Mouse (Mus musculus): ENCODE results near the gene Mms19. TPM values are rescaled to one million over a fixed set of nuclear protein-coding genes. Genes with fewer than 3 reads are reported as not detected.

Gene Mms19
- polyA plus RNA-seq (2016; fragmentation: Nextera tagmentation; extraction: Ambion mirVana): 18.3 and 20.9 TPM in 2 replicates

DNA sequence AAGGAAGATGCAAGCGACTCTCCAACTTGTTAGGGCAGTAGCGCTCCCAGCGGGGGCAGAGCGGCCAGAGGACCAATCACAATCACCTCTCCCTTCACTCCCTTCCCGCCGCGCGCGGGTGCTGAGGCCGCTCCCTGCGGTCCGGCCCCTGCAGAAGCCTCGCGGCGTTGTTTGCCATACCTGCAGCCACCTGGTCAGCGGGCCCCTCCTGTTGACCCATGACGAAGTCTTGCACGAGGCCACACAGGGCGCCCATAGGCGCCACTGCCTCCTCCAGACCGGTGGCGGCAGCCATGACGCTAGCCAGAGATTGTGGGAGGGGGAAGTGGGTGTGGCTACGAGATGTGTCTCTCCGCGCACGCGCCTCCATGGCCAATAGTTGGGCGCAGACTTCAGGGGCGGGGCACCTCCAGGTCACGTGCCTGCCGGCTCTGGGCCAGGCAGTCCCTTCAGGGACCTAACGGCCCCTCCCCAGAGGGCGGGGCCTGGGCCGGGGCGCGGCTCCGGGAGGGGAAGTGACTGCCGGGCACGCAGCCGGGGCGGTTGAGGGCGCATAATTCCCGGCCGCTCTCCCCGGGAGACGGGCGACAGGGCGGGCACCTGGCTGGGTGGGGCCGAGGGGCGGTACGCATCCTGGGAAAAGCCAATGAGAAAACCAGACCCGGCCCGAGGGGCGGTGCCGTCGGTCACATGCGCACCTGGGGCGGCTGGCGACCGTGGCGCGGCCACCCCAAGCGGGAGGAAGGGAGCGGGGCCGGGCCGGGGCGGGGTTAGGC, at the start of gene Mms19:
Gene Mms19, minus strand, starts transcription at position 339 of the 776 bp plus-strand sequence.
- Histone ChIP-seq H3K4me2 (peak within 1 kb of the TSS; percentile 99), H3K9me3 (replicated peaks) (no peaks in the 10 kb centered on the region), H3K27ac (peak within 1 kb of the TSS; percentile 87), H3K4me3 (peak within 1 kb of the TSS; percentile 86), H3K27me3 (replicated peaks) (peaks cover 25% of the 10 kb centered on the region), H3K36me3 (peaks cover 9% of the 10 kb centered on the region), H3K9ac (peak within 1 kb of the TSS; percentile 83), H3K4me1 (peaks cover 41% of the 10 kb centered on the region)
- ATAC-seq: peak; percentile 93
- under 1% methylated on average over 62 of the region's 68 CpGs for WGBS (ENCODE audit: insufficient replicate concordance)

DNA sequence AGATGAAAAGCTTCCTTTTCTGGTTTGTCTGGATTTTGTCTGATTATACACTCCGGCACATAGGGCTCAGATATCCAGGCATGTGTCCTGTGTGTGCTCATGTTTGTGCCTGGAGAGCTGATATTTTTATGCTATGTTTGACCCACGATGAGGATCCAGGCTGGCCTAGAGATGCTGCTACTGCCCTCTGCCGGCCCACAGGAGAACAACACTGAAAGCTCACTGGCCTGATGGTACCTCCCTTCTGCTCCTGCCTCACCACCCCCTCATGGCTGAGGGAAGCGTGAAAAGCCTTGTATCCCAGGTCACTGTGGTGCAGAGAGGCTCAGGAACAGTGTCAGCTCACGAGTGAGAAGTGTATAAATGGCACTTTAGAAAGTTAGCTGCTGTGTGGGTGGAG, 45.2 kb upstream of the Mms19 start:
- WGBS (ENCODE audit: insufficient replicate concordance): 6% methylated on average over 5 of the region's 5 CpGs
- no peaks in the 10 kb centered on the region for H3K4me1 ChIP-seq
- H3K4me3 ChIP-seq: no peak overlapping the region
- no peaks in the 10 kb centered on the region for H3K9me3 ChIP-seq (replicated peaks)
- no peaks in the 10 kb centered on the region for H3K27me3 ChIP-seq (replicated peaks)
- no peak overlapping the region for H3K27ac ChIP-seq
- H3K4me2 ChIP-seq: no peak overlapping the region
- no peak overlapping the region for H3K9ac ChIP-seq
- ATAC-seq: peak; percentile 47; the same call in 1 of the 2 replicates
- no peaks in the 10 kb centered on the region for H3K36me3 ChIP-seq

DNA sequence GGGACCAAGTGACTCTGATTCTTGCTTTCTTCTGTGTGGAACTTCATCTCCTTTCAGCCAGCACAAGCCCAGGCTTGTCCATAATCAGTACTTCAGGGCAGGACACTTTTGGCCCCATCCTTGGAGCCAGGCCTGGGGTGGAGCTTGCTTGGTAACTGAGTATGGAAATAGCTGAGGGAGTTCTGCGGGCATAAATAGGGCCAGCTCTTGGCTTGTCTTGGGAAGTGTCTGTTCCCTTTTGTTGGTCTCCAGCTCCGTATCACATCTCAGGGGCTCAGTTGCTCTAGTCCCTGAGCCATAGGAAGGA, 41.5 kb upstream of the Mms19 start:
- H3K4me2 ChIP-seq: no peak overlapping the region
- H3K27me3 ChIP-seq (replicated peaks): no peaks in the 10 kb centered on the region
- no peaks in the 10 kb centered on the region for H3K9me3 ChIP-seq (replicated peaks)
- no peak for ATAC-seq
- H3K36me3 ChIP-seq: no peaks in the 10 kb centered on the region
- no peak overlapping the region for H3K4me3 ChIP-seq
- H3K4me1 ChIP-seq: peaks cover 11% of the 10 kb centered on the region
- WGBS (ENCODE audit: insufficient replicate concordance): 74% methylated on average over 2 of the region's 2 CpGs
- no peak overlapping the region for H3K27ac ChIP-seq
- H3K9ac ChIP-seq: no peak overlapping the region

DNA sequence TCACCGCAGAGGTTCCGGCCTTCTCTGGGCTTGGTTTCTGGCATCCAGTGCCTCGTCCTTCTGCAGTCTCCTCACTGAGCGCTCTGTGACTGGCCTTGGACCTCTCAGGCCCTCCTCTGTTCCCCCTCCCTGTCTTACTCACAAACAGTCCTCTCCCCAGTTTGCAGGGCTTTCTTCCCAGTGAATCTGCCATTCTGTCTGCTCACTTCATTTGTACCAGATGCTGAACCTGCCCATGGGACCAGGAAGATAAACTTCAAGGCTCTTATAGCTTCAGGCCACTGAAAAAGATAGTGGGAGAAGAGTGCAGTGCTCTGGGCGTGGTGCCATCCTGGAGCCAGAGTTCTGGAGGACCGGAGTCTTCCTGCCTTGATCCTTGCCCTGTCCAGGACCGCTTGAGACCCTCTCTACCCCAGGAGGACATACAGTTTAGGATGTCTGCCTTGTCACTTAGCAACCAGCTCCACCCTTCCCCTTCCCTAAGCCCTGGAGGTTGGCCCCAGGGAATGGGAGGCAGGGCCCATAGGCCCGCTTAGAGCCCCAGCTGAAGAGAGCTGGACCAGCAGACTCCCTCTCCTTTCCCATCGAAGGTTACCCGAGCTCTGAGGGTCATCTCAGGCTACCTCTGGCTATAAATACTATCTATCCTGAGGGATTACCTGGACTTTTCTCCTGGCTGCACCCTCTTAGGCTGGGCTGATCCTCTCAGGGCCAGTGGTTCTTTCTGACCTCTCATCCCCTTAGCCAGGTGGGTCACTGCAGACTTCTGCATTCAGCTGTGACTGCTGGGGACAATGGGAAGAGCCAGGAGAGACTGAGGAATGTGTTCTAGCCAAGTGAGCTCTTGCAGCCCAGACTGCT, 41.0 kb upstream of the Mms19 start:
- WGBS (ENCODE audit: insufficient replicate concordance): 73% methylated on average over 10 of the region's 10 CpGs
- H3K9ac ChIP-seq: no peak overlapping the region
- no peak overlapping the region for H3K27ac ChIP-seq
- ATAC-seq: no peak
- H3K36me3 ChIP-seq: no peaks in the 10 kb centered on the region
- peaks cover 16% of the 10 kb centered on the region for H3K4me1 ChIP-seq
- no peaks in the 10 kb centered on the region for H3K27me3 ChIP-seq (replicated peaks)
- no peak overlapping the region for H3K4me2 ChIP-seq
- no peaks in the 10 kb centered on the region for H3K9me3 ChIP-seq (replicated peaks)
- H3K4me3 ChIP-seq: no peak overlapping the region

DNA sequence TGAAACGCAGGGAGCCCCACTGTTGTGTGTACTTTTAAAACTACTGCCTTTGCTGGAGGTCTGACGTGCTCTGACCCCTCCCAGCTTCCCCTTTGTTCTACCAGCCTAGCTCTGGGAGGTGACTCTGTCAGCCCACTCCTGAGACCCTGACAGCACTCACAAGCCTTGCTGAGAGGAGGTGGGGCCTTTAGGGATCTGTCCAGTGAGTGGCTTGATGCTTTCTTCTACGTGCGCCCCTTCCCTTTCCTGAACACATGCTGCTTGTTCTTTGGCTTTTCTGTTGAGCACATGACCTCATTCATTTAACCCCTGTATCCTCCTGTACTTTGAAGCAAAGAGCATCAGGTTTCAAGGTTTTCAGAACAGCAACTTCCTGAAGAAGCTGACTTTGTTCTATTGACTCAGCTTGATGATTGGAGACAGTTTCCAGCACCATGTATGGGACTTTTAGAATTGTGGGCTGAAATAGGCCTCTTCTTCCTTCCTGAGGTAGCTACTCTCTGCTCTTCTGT, 38.1 kb upstream of the Mms19 start:
- H3K9me3 ChIP-seq (replicated peaks): no peaks in the 10 kb centered on the region
- H3K36me3 ChIP-seq: no peaks in the 10 kb centered on the region
- WGBS (ENCODE audit: insufficient replicate concordance): 30% methylated on average over 4 of the region's 4 CpGs
- H3K4me2 ChIP-seq: no peak overlapping the region
- no peaks in the 10 kb centered on the region for H3K27me3 ChIP-seq (replicated peaks)
- 0 out of 2 replicates have a peak overlapping the region, but pooled peaks have one; percentile 12 for H3K27ac ChIP-seq
- ATAC-seq: no peak
- H3K9ac ChIP-seq: no peak overlapping the region
- peaks cover 18% of the 10 kb centered on the region for H3K4me1 ChIP-seq
- H3K4me3 ChIP-seq: no peak overlapping the region

DNA sequence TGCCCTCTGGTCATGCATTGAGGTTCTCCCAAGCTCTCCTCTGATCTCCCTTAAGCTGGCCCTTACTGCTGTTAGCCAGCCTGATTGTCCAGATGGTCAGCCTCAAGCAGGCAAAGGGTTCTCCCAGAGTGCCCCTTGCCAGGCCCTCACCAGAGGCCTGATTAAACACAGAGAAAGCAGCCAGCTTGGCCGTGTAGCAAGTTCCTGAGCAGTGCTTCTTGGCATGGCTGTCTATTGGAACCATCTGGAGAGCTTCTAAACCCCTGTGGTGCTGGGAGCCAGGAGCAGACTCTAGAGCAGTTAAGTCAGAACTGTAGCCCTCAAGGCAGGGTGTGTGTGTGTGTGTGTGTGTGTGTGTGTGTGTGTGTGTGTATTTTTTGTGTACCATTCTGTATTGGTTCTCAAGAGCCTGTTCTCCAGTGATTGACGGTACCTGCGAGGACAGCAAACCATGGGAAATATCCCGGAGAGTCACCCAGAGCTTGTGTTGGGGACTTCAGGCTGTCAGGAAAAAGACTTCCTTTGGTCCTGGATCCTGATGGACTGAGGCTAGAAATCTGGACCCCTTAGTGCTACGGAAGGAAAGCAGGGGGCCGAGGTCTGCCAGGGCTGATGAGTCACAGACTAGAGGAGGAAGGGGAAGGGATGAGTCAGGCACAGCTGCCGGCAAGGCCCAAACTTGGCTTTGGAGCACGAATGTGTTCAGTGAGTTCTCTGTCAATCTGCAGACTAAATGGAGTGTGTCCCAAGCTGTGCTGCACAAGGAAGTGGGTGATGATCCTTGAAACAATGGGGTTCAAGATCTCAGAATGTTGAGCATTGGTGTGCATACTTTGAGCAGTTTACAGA, 36.7 kb upstream of the Mms19 start:
- no peak for ATAC-seq
- Histone ChIP-seq H3K9me3 (replicated peaks) (no peaks in the 10 kb centered on the region), H3K9ac (no peak overlapping the region), H3K4me1 (peaks cover 18% of the 10 kb centered on the region), H3K36me3 (no peaks in the 10 kb centered on the region), H3K27me3 (replicated peaks) (no peaks in the 10 kb centered on the region), H3K4me3 (no peak overlapping the region), H3K4me2 (no peak overlapping the region), H3K27ac (peak overlapping the region; percentile 55; the same call in 1 of the 2 replicates)
- WGBS (ENCODE audit: insufficient replicate concordance): 46% methylated on average over 8 of the region's 8 CpGs

DNA sequence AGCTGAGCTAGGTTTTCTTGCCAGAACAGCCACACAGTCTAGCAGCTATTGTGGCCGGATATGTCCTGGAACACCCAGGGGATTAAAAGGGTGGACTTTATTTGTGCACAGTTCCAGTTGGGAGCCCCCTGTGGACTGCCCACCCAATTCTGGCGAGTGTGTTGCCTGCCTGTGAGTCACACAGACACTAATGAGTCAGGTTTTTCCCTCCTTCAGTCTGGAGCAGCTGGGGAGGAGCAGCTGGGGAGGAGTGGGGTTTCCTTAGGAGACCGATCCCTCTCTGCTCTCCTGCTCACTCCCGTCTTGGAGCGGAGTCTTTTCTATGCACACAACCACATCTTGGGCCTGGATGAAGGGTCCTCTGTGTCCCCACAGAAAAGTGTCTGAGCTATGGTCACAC, 35.9 kb upstream of the Mms19 start:
- Histone ChIP-seq H3K4me1 (peaks cover 18% of the 10 kb centered on the region), H3K9me3 (replicated peaks) (no peaks in the 10 kb centered on the region), H3K27me3 (replicated peaks) (no peaks in the 10 kb centered on the region), H3K36me3 (0 out of 2 replicates have a peak, but pooled peaks cover 3% of the 10 kb centered on the region), H3K27ac (peak overlapping the region; percentile 55; the same call in 1 of the 2 replicates), H3K4me3 (no peak overlapping the region), H3K9ac (no peak overlapping the region), H3K4me2 (no peak overlapping the region)
- ATAC-seq: no peak
- WGBS (ENCODE audit: insufficient replicate concordance): 64% methylated on average over 5 of the region's 5 CpGs

DNA sequence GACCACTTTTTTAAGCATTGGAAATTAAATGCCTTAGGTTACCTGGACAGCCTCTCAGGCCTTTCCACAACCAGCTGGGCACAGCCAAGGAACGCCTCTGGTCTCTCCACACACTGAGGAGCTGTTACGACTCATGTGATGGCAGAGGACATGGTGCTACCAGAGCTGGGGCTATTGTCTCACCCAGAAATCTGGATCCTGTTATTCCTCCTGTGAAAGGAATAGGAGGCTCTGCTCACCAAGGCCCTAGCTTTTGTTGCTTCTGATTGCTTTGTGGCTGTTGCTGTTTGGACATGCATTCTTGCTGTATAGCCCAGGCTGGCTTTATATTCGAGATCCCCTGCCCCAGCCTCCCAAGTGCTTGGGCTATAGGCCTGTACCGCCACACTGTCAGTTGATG, 35.3 kb upstream of the Mms19 start:
- Histone ChIP-seq H3K9me3 (replicated peaks) (no peaks in the 10 kb centered on the region), H3K4me1 (peaks cover 18% of the 10 kb centered on the region), H3K4me3 (no peak overlapping the region), H3K4me2 (no peak overlapping the region), H3K9ac (no peak overlapping the region), H3K27me3 (replicated peaks) (no peaks in the 10 kb centered on the region), H3K27ac (no peak overlapping the region), H3K36me3 (0 out of 2 replicates have a peak, but pooled peaks cover 5% of the 10 kb centered on the region)
- no peak for ATAC-seq
- WGBS (ENCODE audit: insufficient replicate concordance): 65% methylated on average over 4 of the region's 4 CpGs

DNA sequence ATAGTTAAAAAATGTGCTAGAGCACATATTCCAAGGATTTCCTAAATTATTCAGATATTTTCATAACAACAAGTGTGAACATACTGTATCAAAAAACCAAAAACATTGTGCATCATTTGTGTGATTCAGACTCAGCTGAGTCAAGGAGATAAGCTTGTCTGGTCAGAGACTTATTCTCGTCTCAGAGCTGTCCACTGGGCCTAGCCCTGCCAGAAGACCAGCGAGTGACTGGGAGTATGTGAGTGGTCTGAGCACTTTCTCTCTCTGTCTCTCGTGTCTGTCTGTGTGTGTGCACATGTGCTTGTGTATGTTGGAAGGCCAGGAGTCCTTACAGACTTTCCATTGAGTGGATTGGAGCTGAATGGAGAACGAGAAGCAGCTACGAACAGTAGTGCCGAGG, 34.0 kb upstream of the Mms19 start:
- Histone ChIP-seq H3K9me3 (replicated peaks) (no peaks in the 10 kb centered on the region), H3K4me3 (no peak overlapping the region), H3K27ac (no peak overlapping the region), H3K4me2 (no peak overlapping the region), H3K27me3 (replicated peaks) (no peaks in the 10 kb centered on the region), H3K4me1 (peaks cover 18% of the 10 kb centered on the region), H3K9ac (no peak overlapping the region), H3K36me3 (0 out of 2 replicates have a peak, but pooled peaks cover 5% of the 10 kb centered on the region)
- 67% methylated on average over 6 of the region's 6 CpGs for WGBS (ENCODE audit: insufficient replicate concordance)
- no peak for ATAC-seq

DNA sequence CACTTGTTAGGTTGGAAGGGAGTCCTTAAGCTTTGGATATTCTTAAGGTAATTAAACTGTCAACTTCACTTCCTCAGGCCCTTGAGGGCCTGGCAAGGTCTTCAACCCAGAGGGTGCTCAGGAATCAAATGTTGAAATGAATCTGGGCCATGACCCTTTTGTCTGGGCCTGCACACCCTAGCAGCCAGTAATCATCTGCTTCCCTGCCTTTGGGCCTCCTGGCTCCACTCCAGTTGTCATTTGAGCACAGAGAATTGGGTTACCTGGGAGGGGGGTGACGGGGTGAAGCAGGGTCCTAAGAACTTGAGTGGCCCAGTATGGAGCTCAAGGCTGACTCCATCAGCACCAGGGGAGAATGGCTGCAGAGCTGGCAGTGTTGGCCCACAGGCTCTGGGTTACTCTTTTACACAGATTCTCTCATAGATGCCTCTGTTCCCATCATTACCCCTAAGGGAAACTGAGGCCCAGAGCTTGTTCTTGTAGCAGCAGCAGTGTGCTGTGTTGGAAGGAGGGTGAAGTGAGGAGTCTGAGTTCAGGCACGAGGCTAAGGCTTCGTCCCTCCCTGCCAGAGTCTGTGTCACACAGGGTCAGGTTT, 33.4 kb upstream of the Mms19 start:
- Histone ChIP-seq H3K4me3 (no peak overlapping the region), H3K27me3 (replicated peaks) (no peaks in the 10 kb centered on the region), H3K4me2 (no peak overlapping the region), H3K9ac (no peak overlapping the region), H3K27ac (no peak overlapping the region), H3K4me1 (peaks cover 18% of the 10 kb centered on the region), H3K36me3 (0 out of 2 replicates have a peak, but pooled peaks cover 5% of the 10 kb centered on the region), H3K9me3 (replicated peaks) (no peaks in the 10 kb centered on the region)
- no peak for ATAC-seq
- WGBS (ENCODE audit: insufficient replicate concordance): 68% methylated on average over 3 of the region's 3 CpGs

DNA sequence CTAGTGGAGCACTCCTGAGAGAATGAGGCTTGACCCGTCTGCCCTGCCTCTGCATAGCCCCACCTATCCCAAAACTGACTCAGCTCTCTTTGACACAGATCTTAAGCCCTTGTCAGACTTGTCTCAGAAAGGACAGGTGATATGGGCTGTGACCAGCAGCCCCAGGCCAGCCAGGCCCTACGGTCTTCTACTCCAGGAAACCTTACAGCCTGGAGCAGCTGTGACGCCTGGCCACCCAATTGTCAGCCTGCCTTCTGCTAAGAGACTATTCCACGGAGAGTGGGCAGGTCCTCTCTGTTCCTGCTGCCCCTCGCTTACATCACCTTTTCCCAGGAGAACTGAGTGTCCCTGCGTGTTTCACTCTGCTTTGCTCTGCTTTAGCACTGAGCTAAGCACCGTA, 30.2 kb upstream of the Mms19 start:
- H3K36me3 ChIP-seq: 0 out of 2 replicates have a peak, but pooled peaks cover 5% of the 10 kb centered on the region
- H3K27ac ChIP-seq: no peak overlapping the region
- no peaks in the 10 kb centered on the region for H3K9me3 ChIP-seq (replicated peaks)
- H3K9ac ChIP-seq: no peak overlapping the region
- no peaks in the 10 kb centered on the region for H3K27me3 ChIP-seq (replicated peaks)
- no peak overlapping the region for H3K4me2 ChIP-seq
- WGBS (ENCODE audit: insufficient replicate concordance): 66% methylated on average over 7 of the region's 7 CpGs
- H3K4me1 ChIP-seq: peaks cover 13% of the 10 kb centered on the region
- H3K4me3 ChIP-seq: no peak overlapping the region
- ATAC-seq: no peak

Data from liver, embryonic 12.5 days (tissue).